Mouse (Mus musculus): Measurements from ENCODE around the gene Dnajc5. TPM values are rescaled to one million over a fixed set of nuclear protein-coding genes. Genes with fewer than 3 reads are reported as not detected.

Dnajc5 gene
- polyA plus RNA-seq, 1 experiment from 2014 or later = 80.4 TPM

DNA sequence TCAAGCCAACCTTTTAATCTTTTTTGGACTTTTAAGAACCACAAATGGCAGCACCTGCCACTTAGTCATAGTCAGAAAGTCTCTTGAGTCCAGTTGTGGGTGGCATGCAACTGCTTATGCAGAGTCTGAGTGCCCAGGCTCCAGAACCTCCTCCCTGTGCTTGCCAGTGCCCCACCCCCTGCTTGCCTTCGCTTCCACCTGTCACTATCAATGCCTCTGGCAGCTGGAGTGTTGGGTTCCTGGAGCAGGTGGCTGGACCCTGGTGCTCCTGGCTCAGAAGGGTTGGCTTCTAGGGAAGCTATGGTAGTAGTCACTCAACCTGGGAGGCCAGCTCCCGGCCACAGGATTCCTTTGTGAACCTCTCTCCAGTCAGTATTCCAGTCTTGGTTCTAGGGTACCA is 29.9 kb downstream of the Dnajc5 start:
- DNase-seq (ENCODE audit: low spot score) (no peak), ATAC-seq (ENCODE audit: low read depth) (no peak)
- Histone ChIP-seq H3K4me2 (ENCODE audit: low read depth, low read length) (no peak overlapping the region), H3K27ac (replicated peaks; ENCODE audit: low read depth, low read length) (no peak overlapping the region), H3K36me3 (ENCODE audit: control insufficient read depth, insufficient read depth, low read length) (peaks cover 84% of the 10 kb centered on the region), H3K9ac (ENCODE audit: low read depth, low read length) (no peak overlapping the region), H3K9me3 (ENCODE audit: control insufficient read depth, low read length) (no peaks in the 10 kb centered on the region), H3K27me3 (replicated peaks; ENCODE audit: control insufficient read depth, insufficient read depth, low read length) (no peaks in the 10 kb centered on the region), H3K4me1 (ENCODE audit: control insufficient read depth, insufficient read depth, low read length) (no peaks in the 10 kb centered on the region), H3K4me3 (ENCODE audit: low read depth, low read length) (no peak overlapping the region)
- 94% methylated on average over 2 of the region's 2 CpGs for WGBS

- Histone ChIP-seq H3K27me3 (replicated peaks; ENCODE audit: control insufficient read depth, insufficient read depth, low read length) (no peaks in the 10 kb centered on the region), H3K4me1 (ENCODE audit: control insufficient read depth, insufficient read depth, low read length) (no peaks in the 10 kb centered on the region), H3K36me3 (ENCODE audit: control insufficient read depth, insufficient read depth, low read length) (peaks cover 57% of the 10 kb centered on the region), H3K4me3 (ENCODE audit: low read depth, low read length) (no peak overlapping the region), H3K9ac (ENCODE audit: low read depth, low read length) (no peak overlapping the region), H3K4me2 (ENCODE audit: low read depth, low read length) (no peak overlapping the region), H3K9me3 (ENCODE audit: control insufficient read depth, low read length) (no peaks in the 10 kb centered on the region), H3K27ac (replicated peaks; ENCODE audit: low read depth, low read length) (no peak overlapping the region)
- no peak for ATAC-seq (ENCODE audit: low read depth)
- DNase-seq (ENCODE audit: low spot score) = no peak
Observed at GRCm38 (mm10) chr2:181553772-181554171, 33.5 kb downstream of the Dnajc5 start.

GRCm38 (mm10) chr2:181567338-181567737 is 47.1 kb downstream of the Dnajc5 start:
- Histone ChIP-seq H3K4me1 (ENCODE audit: control insufficient read depth, insufficient read depth, low read length) (no peaks in the 10 kb centered on the region), H3K4me3 (ENCODE audit: low read depth, low read length) (no peak overlapping the region), H3K4me2 (ENCODE audit: low read depth, low read length) (no peak overlapping the region), H3K9ac (ENCODE audit: low read depth, low read length) (no peak overlapping the region), H3K36me3 (ENCODE audit: control insufficient read depth, insufficient read depth, low read length) (0 out of 2 replicates have a peak, but pooled peaks cover 13% of the 10 kb centered on the region), H3K9me3 (ENCODE audit: control insufficient read depth, low read length) (no peaks in the 10 kb centered on the region), H3K27me3 (replicated peaks; ENCODE audit: control insufficient read depth, insufficient read depth, low read length) (no peaks in the 10 kb centered on the region), H3K27ac (replicated peaks; ENCODE audit: low read depth, low read length) (no peak overlapping the region)
- ATAC-seq (ENCODE audit: low read depth) = no peak
- DNase-seq (ENCODE audit: low spot score) = no peak
- WGBS = 79% methylated on average over 3 of the region's 3 CpGs

GRCm38 (mm10) chr2:181568272-181569008 is 48.2 kb downstream of the Dnajc5 start:
- no peak overlapping the region for H3K27ac ChIP-seq (replicated peaks; ENCODE audit: low read depth, low read length)
- peaks cover 24% of the 10 kb centered on the region; the same call in 1 of the 2 replicates for H3K36me3 ChIP-seq (ENCODE audit: control insufficient read depth, insufficient read depth, low read length)
- H3K27me3 ChIP-seq (replicated peaks; ENCODE audit: control insufficient read depth, insufficient read depth, low read length) = no peaks in the 10 kb centered on the region
- no peak overlapping the region for H3K4me2 ChIP-seq (ENCODE audit: low read depth, low read length)
- no peak overlapping the region for H3K4me3 ChIP-seq (ENCODE audit: low read depth, low read length)
- H3K9ac ChIP-seq (ENCODE audit: low read depth, low read length) = no peak overlapping the region
- 73% methylated on average over 7 of the region's 7 CpGs for WGBS
- DNase-seq (ENCODE audit: low spot score) (no peak), ATAC-seq (ENCODE audit: low read depth) (no peak)
- no peaks in the 10 kb centered on the region for H3K4me1 ChIP-seq (ENCODE audit: control insufficient read depth, insufficient read depth, low read length)
- H3K9me3 ChIP-seq (ENCODE audit: control insufficient read depth, low read length) = no peaks in the 10 kb centered on the region

DNA sequence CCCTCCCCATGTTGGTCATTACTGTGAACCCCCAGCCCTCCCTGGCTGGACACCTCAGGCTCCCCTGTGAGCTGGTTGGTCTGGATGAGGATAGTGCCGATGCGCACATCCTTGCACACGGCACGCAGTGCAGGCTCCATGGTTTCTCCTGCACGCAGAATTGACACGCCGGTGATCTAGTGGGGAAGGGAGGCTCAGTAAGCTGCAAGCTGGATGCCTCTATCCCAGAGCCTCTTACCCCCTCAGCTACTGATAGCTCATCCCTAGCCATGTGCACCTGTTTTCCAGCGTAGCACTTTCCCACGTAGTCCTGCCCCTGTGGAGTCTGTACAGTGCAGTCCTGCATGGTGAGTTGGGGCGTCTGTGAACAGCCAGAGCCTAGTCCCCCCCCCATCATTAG is 49.6 kb downstream of the Dnajc5 start:
- Histone ChIP-seq H3K9me3 (ENCODE audit: control insufficient read depth, low read length) (no peaks in the 10 kb centered on the region), H3K4me2 (ENCODE audit: low read depth, low read length) (no peak overlapping the region), H3K27ac (replicated peaks; ENCODE audit: low read depth, low read length) (no peak overlapping the region), H3K4me3 (ENCODE audit: low read depth, low read length) (no peak overlapping the region), H3K36me3 (ENCODE audit: control insufficient read depth, insufficient read depth, low read length) (peaks cover 29% of the 10 kb centered on the region; the same call in 1 of the 2 replicates), H3K27me3 (replicated peaks; ENCODE audit: control insufficient read depth, insufficient read depth, low read length) (no peaks in the 10 kb centered on the region), H3K4me1 (ENCODE audit: control insufficient read depth, insufficient read depth, low read length) (no peaks in the 10 kb centered on the region), H3K9ac (ENCODE audit: low read depth, low read length) (no peak overlapping the region)
- 94% methylated on average over 10 of the region's 10 CpGs for WGBS
- no peak for ATAC-seq (ENCODE audit: low read depth)
- no peak for DNase-seq (ENCODE audit: low spot score)

DNA sequence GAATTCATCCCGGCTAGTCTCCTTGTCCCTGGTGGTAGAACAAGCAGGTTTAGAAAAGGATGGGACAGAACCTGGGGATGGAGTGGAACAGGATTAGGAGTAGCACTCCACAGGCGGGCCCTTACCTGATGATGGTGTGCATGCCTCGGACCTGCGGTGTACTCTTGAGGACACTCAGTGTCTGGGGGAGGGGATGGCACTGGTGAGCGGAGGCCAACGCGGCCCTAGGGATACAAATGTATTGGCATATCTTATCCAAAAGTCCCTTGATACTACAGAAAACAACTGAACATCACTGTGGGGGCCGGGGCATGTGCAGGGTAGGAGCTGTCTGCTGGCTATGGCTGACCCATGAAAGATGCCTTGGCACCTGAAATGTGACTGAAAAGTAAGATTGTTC is 50.1 kb downstream of the Dnajc5 start:
- ATAC-seq (ENCODE audit: low read depth) (no peak), DNase-seq (ENCODE audit: low spot score) (no peak)
- Histone ChIP-seq H3K4me3 (ENCODE audit: low read depth, low read length) (no peak overlapping the region), H3K36me3 (ENCODE audit: control insufficient read depth, insufficient read depth, low read length) (peaks cover 29% of the 10 kb centered on the region; the same call in 1 of the 2 replicates), H3K4me1 (ENCODE audit: control insufficient read depth, insufficient read depth, low read length) (no peaks in the 10 kb centered on the region), H3K9ac (ENCODE audit: low read depth, low read length) (no peak overlapping the region), H3K27me3 (replicated peaks; ENCODE audit: control insufficient read depth, insufficient read depth, low read length) (no peaks in the 10 kb centered on the region), H3K9me3 (ENCODE audit: control insufficient read depth, low read length) (no peaks in the 10 kb centered on the region), H3K4me2 (ENCODE audit: low read depth, low read length) (no peak overlapping the region), H3K27ac (replicated peaks; ENCODE audit: low read depth, low read length) (no peak overlapping the region)
- WGBS = 88% methylated on average over 8 of the region's 8 CpGs

DNA sequence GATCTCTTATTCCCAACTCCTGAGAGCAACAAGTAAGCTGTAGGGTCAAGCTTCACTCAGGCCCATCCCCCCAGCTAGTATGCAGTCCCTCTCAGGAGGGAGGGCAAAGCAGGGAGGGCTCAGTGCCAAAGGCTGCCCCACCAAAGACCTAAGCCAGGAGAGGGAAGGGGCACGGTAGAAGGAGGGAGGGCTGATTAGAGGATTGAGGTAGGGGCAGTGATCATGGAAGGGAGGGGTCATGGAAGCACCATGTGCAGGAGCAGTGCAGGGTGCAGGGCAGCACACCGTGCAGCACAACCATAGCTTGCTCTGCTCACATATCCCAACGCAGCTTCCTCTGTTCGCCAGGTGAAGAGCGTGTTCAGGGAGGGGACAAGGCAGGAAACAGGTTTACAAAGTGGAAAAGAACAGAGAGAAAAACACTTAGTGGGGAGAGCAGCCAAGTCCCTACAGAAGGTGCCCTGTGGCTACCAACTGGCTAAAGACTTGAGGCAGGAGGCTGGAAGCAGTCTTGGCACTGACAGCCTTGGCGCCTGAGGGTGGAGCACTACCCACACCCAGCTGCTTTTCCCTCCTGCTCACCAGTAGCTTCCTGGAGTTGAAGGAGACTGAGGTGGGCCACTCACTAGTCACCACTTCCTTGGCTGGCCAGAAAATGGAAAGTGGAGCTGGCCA is 50.8 kb downstream of the Dnajc5 start:
- 66% methylated on average over 6 of the region's 6 CpGs for WGBS
- DNase-seq (ENCODE audit: low spot score) = no peak
- H3K4me1 ChIP-seq (ENCODE audit: control insufficient read depth, insufficient read depth, low read length) = no peaks in the 10 kb centered on the region

GRCm38 (mm10) chr2:181571941-181572670 is 51.8 kb downstream of the Dnajc5 start:
- H3K9ac ChIP-seq (ENCODE audit: low read depth, low read length) = no peak overlapping the region

More for the DNA sequence above, 50.8 kb downstream of the Dnajc5 start:
- no peaks in the 10 kb centered on the region for H3K9me3 ChIP-seq (ENCODE audit: control insufficient read depth, low read length)
- no peak overlapping the region for H3K4me3 ChIP-seq (ENCODE audit: low read depth, low read length)
- no peak overlapping the region for H3K4me2 ChIP-seq (ENCODE audit: low read depth, low read length)
- no peaks in the 10 kb centered on the region for H3K27me3 ChIP-seq (replicated peaks; ENCODE audit: control insufficient read depth, insufficient read depth, low read length)
- ATAC-seq (ENCODE audit: low read depth) = no peak
- peaks cover 29% of the 10 kb centered on the region; the same call in 1 of the 2 replicates for H3K36me3 ChIP-seq (ENCODE audit: control insufficient read depth, insufficient read depth, low read length)
- H3K9ac ChIP-seq (ENCODE audit: low read depth, low read length) = no peak overlapping the region
- no peak overlapping the region for H3K27ac ChIP-seq (replicated peaks; ENCODE audit: low read depth, low read length)

More at GRCm38 (mm10) chr2:181571941-181572670, 51.8 kb downstream of the Dnajc5 start:
- no peak for ATAC-seq (ENCODE audit: low read depth)
- Histone ChIP-seq H3K9me3 (ENCODE audit: control insufficient read depth, low read length) (no peaks in the 10 kb centered on the region), H3K27ac (replicated peaks; ENCODE audit: low read depth, low read length) (no peak overlapping the region), H3K36me3 (ENCODE audit: control insufficient read depth, insufficient read depth, low read length) (peaks cover 29% of the 10 kb centered on the region; the same call in 1 of the 2 replicates), H3K27me3 (replicated peaks; ENCODE audit: control insufficient read depth, insufficient read depth, low read length) (no peaks in the 10 kb centered on the region), H3K4me3 (ENCODE audit: low read depth, low read length) (no peak overlapping the region), H3K4me1 (ENCODE audit: control insufficient read depth, insufficient read depth, low read length) (no peaks in the 10 kb centered on the region), H3K4me2 (ENCODE audit: low read depth, low read length) (no peak overlapping the region)
- no peak for DNase-seq (ENCODE audit: low spot score)
- WGBS = 87% methylated on average over 11 of the region's 11 CpGs

Measured in embryonic facial prominence, embryonic 14.5 days (tissue).